Mouse (Mus musculus) megakaryocyte progenitor cell, adult 5-6 weeks (primary cell): ENCODE data around the gene Foxn1. TPM values are rescaled to one million over a fixed set of nuclear protein-coding genes. Genes with fewer than 3 reads are reported as not detected.

Experiments
- ATAC-seq: replicated peaks from 2 replicates; pipeline ENCODE4 v1.8.0; 2016; ENCODE audit warnings: mild to moderate bottlenecking, moderate TSS enrichment, inconsistent platforms; ENCODE audit not compliant: poor library complexity
- total RNA-seq, 2 experiments: library from RNA; stranded (forward) in 1 of 2; stranded (reverse) in 1 of 2; fragments of 157-497, 149-512 nt in 1 of 2; fragments of 200-1000 nt in 1 of 2; gene quantifications; 2 replicates each; pipeline versions ENCODE4 v1.2.3 to v1.2.4; 2015 to 2017

Foxn1 gene
- total RNA-seq, 2 experiments from 2014 or later: not detected

DNA sequence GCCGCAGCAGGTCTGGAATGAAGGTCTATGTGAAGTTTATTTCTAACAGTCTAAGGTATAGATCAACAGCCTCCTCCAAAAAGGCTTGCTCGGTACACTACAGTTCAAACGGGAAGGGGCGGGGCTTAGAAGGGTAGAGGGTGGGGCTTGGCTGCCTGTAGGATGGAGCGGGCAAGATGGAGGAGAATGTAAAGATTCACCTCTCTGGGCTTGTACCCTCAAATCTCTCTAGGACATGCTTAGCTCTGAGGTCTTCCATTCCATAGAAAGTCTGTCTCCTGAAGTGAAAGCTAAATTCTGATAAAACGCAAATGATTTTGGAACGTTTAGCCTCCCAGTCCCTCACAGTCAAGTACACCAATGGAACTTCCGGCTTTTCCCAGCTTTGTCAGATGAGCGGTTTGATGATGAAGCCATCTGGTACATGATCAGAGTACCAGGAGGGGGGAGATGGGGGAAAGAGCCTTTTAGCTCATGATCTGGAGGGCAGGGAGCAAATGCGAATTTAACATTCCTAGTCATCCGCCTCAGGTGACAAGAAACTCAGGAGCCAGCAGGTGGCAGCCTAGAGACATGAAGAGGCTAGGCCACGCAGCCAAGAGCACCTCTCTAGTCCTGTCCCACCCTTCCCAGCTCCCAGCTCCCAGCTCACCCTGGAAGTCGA lies 26.1 kb downstream of the Foxn1 start:
- ATAC-seq: peak; percentile 88

- peak; percentile 60 for ATAC-seq
Observed at GRCm38 (mm10) chr11:78358330-78359007, 27.9 kb downstream of the Foxn1 start.

DNA sequence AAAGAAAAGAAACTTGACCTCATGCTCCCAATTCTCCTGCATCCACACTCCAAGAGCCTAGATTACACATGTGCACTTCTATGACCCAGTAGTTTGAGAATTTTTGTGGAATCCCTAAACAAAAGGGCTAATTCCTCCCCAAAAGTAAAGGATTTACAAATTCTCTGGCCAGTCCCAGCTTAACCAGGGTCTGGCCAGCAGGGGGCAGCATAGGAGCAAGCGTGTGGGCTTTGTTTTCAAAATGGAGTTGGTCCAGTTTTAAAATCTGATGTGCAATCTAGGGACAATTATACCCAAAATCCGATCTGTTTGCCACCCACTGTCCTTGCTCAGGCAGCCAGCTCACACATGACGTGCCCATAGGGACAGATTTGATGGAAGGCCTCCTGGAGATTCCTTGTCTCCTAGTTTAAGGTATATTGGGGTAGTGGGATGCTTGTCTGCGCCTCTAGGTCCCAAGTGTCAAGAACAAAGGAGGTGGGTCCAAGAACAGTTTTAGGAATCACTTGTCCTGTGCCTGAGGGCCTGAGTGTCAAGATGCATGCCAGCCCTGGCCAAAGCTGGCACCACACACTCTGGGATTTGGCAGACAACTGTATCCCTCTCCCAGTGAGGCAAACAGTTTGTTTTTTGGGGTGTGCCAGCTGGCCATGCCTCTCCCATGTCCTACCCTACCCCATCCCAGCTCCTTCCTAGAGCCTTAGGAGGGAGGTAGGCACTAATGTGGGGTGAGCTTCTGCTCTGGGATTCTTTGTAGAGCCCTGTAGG lies 30.7 kb downstream of the Foxn1 start:
- 0 out of 2 replicates have a peak, but pooled peaks have one; percentile 36 for ATAC-seq

DNA sequence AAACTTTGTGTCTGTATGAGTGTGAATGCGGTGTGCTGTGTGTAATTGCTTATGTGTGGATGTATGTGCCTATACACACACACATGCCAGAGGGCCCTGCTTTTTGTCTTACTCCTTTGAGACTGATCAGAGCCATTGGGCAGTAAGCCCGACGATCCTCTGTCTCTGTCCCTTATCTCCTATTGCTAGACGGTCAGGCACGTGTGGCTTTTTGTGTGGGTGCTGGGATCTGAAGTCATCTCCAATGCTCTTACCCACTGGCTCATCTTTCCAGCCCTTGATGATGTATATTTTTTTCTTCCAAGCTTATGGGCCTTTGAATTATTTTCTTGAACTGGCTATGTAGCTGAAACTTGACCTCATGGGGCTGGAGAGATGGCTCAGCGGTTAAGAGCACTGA lies 31.5 kb downstream of the Foxn1 start:
- no peak for ATAC-seq

DNA sequence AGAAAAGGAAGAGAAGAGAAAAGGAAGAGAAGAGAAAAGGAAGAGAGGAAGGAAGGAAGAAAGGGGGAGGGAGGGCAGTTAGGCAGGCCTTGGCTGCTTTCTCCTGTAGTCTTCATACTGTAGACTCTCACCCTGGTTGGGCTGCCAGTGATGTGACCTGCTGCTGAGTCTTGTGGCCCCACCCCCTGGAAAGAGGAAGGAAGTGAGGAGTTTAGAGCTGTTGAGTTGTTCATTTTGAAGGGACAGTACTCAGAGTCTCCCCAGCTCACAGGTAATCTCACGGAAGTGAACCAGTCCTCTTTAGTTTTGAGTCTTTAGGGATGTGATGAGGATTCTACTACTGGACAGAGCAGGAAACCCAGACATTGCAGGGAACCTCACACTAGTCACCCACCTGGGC lies 33.3 kb downstream of the Foxn1 start:
- ATAC-seq: peak; percentile 76

DNA sequence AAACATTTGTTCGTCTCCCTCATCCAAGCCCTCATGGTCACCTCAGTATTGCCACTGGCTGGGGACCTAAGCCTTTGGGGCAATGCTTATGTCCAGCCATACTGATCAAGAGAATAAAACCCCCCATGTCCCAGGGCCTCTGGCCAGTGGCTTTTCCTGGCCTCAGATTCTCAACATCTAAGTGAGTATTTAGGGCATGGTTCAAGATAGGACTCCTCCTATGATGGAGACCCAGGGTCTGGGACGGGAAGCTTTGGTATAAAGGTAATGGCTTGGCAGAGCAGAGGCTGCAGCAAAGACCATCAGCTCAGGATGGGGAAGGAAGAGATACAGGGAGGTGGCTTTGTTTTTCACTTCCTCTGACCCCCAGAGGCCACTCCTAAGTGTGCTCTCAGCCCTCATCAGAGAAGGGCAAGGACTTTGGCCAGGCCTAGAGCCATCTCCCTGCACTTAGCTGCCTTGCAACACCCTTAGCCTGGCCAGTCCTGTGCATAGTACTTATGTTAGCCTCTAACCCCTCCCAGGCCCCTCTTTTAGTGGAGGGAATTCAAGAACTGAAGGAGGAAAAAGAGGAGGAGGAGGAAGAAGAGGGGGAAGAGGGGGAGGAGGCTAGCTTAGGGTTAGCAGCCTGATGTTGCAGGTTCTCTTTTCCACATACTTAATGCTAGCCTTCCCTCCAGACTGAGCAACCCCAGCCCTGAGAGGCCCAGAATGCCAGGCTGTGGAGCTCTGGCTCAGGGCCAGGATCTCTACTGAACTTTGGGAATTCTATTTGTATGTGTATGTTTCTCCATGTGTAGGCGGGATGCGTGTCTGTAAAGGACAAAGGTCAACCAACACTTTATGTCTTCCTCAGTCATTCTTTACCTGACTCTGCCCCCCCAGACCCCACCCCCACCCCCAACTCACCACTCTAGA lies 36.7 kb downstream of the Foxn1 start:
- no peak for ATAC-seq

DNA sequence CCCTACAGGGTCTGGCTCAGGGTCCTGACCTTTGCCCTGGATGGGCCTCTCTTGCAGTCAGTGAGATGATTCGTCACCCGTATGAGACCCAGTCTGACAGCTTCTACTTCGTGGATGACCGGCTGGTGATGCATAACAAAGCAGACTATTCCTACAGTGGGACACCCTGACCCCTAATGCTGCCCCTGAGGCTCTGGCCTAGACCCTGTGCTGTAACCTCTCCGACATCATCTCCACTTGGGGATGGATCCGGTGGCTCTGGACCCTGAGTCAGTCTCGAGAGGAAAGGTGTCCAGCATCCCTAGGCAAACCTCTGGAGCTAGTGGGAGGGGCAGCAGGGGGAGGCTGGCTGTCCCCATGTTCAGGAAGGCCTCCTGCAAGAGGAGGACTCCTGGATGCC lies 37.9 kb downstream of the Foxn1 start:
- ATAC-seq: no peak

DNA sequence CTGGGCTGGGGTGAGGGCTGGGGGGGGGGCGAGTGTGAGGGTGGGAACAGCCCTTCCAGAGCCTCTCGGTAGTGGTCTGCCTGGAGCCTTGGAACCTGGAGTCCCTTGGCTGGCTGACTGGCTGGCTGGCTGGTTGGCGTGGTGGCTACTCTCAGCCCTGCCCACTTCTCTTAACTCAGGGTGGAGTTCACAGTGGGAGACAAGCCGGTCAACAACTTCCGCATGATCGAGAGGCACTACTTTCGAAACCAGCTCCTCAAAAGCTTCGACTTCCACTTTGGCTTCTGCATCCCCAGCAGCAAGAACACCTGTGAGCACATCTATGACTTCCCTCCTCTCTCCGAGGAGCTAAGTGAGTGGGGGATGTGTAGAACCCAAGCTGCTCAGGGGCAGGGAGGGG lies 38.5 kb downstream of the Foxn1 start:
- peak; percentile 16; the same call in 1 of the 2 replicates for ATAC-seq

GRCm38 (mm10) chr11:78347070-78347754 lies 39.1 kb downstream of the Foxn1 start:
- ATAC-seq: peak; percentile 26; the same call in 1 of the 2 replicates

DNA sequence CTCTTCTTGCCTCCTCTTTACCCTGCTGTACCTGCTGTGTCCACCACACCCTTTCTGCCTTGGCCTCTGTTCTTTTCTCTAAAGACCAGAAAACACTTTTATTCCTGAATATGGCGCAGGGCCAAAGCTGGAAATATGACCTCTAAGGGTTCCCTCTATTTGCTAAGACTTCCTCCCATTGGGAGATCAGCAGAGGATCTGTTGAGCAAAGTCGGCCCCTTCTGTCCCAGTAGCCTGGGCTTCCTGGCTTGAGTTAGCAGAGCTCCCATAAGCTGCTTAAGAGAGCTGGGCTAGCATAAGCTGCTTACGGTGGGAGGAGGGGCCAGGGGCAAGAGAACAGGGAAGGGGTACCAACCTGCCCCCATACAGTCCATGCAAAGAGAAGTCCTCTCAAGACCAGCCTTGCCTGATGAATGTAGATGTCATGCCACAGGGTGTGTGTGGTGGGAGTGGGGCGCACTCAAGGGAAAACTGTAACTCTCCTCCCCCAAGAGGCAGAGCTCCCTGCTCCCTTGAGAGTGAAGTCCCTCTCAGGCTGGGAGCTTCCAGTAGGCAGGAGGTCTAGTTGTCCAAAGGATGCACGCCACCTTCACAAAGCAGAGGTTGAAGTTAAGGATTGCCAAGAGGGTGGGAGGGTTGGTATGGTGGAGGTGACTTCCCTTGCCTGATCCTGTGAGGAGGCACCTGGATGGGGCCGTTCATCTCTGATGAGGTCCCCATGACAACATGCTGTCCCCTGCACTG lies 39.9 kb downstream of the Foxn1 start:
- no peak for ATAC-seq

GRCm38 (mm10) chr11:78345801-78346200 lies 40.6 kb downstream of the Foxn1 start:
- peak; percentile 37 for ATAC-seq

DNA sequence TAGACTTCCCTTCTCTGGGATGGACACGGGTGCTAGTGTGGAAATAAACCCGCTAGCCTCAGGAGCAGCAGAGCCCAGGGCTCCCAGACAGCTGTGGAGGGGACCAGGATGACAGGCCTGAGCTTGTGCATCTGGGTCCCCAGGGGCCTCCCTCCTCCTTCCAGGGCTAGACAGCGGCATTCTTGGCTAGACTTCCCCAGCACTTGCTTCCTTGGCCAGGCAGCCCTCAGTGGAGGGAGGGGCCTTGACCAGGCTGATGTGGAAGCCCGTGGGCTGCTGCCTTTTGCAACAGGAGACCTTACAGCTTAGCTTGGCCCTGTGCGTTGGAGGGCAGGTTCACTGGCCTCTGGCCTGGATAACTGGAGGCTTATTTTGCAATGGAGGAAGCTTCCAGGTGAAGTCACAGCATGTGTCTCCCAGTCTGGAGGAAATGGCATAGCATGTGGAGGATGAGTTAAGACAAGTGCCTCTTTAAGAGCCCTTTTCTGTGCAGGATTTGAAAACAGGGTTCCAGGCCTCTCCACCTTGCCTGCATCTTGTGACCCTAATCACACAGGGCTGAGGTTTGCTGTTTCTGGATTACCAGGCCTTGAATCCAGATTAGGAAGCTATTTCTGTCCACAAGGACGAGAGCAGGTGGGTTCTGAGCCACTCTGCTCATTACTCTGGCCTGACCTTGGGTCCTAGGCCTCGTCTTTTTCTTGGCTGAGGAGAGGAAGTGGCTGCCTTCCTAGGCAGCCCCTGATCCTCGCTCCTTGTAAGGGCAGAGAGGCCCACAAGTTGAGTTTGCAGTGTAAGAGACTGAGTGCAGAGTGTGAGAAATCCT lies 41.3 kb downstream of the Foxn1 start:
- peak; percentile 6 for ATAC-seq

DNA sequence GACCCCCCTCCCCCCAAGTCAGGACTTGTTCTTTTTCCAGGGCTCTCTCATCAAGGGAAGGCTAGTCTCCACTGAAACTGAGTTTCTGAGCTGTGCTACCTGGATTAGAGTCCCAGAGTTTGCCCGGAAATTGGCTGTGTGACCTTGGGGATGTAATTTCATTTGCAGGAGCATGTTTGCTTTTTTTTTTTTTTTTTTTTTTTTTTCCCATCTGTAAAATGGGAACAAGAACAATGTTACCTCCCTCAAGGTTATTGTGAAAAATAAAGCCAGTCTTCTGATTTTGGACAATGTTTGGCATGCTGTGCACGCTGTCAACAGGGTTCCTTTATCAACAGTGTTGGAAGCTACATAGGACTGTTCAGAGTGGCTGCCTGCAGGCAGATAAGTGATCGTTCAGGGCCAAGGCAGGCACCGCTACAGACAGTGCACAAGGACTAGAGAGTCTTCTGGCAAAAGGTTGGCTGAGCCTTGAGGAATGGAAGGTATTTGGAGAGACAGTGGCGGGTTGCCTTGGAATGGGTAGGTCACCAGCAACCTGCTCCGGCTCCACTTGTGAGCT lies 41.9 kb downstream of the Foxn1 start:
- ATAC-seq: peak; percentile 68

DNA sequence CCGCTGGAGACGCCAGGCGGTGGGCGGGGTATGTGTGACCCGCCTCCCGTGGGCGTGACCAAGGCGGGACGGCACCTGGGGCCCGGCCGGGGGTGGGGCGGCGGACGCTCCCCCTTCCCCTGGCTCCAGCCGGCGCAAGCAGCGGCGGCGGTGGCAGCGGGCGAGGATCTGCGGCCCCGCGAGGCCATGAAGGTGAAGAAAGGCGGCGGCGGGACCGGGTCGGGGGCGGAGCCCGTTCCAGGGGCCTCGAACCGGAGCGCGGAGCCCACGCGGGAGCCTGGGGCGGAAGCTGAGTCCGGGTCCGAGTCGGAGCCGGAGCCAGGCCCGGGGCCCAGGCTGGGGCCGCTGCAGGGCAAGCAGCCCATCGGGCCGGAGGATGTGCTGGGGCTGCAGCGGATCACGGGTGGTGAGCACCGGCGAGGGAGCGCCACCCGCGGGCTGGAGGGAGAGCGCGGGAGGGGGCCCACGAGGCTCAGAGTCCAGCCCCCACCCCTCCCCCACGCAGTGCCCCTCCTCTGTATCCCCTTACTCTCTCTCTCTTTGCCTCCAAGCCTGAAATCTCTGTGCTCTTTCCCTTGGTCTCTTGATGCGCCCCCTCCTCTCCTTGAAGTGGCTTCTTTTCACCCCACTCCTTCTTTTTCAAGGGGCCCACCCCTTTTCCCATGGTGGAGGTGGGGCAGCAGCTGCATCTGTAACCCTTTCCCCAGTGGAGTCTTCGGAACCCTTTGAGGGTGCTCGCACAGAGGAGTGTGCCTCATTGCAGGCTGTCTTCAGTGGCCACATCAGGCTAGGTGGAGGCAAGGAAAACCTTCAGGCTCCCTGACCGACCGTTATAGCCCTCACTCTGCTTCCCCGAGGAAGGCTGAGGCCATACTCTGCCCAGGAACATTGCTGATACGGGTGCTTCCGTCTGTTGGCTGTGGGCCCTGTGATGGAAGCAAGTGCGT lies 42.7 kb downstream of the Foxn1 start, which contains the start of gene Unc119:
Gene Unc119 (plus strand): TSS at position 102 of the 947 bp plus-strand sequence.
- peak; percentile 35 for ATAC-seq

DNA sequence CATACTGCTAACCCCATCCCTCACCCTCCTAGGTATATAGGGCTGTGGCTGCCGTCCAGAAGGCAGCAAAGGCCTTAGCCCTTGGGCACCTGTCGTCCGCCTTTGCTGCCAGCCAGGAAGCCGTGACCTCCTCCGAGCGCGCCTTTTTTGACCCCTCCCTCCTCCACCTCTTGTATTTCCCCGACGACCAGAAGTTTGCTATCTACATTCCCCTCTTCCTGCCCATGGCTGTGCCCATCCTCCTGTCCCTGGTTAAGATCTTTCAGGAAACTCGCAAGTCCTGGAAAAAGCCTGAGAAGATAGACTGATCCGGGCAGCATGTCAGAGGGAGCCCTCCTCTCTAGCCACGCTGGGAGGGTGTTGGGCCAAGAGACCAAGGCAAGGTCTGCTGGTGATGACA lies 44.7 kb downstream of the Foxn1 start:
- no peak for ATAC-seq

GRCm38 (mm10) chr11:78337040-78337439 lies 49.3 kb downstream of the Foxn1 start:
- ATAC-seq: no peak

DNA sequence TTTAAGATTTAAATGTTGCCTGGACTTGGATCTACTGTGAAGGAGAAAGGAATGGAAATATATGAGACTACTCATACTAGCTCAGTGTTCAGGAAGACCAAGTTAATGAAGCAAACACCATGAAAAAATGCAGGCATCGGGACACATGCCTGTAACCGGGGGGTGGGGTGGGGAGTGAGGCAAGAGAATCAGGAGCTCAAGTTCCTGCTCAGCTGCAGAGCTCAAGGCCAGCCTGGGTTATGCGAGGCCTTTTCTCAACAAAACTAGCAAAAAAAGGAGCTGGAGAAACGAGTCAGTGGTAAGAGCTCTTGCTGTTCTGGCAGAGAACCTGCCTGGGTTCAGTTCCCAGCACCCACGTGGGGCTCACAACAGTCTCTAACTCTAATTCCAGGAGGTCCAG lies 52.4 kb downstream of the Foxn1 start:
- no peak for ATAC-seq
